Mouse (Mus musculus): ENCODE measurements around the gene Pgap1. TPM values are rescaled to one million over a fixed set of nuclear protein-coding genes. Genes with fewer than 3 reads are reported as not detected.

Pgap1 gene
- 1 to 10 TPM; 5.9 to 6.0 TPM for total RNA-seq (2021)
- long read RNA-seq, experiment 1, result 0 reads
- long read RNA-seq, experiment 2, result 0 reads

DNA sequence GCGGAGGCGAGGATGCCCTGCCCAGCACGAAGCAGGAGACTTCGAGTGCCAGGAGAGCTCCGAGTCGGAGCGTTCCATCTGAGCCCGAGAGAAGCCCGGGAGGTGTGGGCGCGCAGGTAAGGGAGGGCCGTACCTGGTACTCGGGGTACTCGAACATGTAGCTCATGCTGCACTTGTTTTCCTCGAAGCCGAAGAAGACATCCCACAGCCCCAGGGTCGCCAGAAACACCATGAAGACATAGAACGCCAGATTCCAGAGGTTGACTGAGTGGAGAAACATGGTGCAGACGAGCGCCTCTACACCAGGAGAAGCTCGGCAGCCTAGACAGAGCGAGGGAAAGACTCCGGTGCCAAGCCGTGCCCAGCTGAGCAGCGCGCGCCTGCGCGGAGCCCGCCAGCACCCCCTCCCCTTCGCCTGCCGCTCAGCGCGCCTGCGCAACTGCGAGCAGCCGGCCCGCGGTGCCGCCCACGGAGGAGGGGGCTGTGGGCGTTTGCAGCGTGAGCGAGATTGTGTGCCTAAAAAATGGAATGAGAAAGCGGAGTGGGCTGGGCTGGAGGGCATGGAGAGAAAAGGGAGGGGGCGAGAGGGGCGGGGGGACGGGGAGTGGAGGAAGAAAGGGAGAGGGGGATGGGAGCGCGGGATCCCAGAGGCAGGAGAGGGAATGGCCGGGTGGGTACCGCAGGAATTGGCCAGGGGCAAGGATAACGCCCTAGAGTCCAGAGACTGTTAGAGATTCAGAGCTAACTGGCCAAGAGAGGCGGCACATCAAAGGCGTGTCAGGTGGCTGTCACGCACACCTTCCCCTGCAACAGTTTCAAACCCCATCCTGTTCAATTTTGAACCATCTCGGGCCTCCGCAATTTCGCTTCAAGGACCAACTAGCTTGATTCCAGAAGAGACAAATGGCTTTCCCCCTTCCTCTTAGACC is at the start of gene Pgap1:
Gene Pgap1, minus strand, starts transcription at position 384 of the 929 bp plus-strand sequence.
- intact Hi-C loops (cut with DNase I), result no loop called here
- peak; percentile 90 to 91 for DNase-seq

DNA sequence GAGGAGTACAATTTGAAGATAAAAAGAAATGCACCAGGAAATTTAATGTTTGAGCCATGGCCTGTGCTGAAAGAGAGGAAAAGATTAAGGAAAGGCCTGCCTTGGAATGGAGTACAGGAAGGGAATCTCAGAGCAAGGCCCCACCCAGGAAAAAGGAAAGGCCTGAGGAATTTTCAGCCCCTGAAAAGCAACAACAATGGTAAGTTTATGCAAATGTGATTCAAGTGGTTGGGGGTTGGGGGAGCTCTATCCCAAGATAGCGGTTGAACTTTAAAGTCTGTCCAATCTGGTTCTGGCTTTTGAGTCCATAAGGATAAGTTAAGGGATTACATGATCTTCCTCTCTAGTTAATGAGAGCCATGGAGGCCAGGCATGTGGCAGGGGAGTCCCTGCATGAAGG is 49.5 kb upstream of the Pgap1 start:
- DNase-seq, result no peak
- intact Hi-C loops (cut with DNase I), result no loop called here

DNA sequence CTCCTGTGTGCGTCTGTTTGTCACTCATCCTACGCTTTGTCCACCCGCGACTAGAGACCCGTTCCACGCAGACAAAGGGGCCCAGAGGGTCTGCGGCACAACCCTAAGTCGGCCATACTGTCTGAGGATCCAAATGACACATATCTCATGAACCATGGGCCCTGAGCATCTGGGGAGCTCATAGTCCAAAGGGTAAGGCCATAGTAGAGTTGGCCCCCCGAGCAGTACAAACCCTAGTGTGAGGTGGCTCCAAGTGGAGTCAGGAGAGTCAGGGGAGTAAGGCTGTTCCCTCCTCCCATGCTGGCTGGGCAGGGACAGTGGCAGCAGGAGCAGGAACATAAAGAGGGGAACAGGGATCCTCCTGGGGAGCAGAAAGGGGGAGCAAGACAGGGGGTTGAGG is 44.2 kb upstream of the Pgap1 start:
- intact Hi-C loops (cut with DNase I), result no loop called here
- no peak for DNase-seq

DNA sequence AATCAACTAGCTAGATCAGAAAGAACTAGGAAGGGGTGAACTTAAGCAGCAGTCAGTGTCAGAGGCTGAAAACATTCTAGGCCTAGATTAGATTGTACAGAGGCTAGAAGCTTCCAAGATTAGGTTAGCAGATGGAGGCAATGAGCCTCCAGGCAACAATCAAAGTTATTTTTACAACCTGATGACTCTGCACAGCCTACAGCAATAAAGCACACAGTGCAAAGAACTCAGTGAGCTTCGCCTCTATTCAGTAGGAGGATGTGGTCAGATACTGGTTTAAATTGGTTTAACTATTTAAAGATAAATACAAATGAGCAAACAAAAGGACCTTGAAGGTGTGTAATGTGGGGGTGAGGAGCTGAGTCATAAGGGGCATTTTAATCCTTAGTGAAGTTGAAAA is 42.8 kb upstream of the Pgap1 start:
- no peak for DNase-seq
- intact Hi-C loops (cut with DNase I), result no loop called here

DNA sequence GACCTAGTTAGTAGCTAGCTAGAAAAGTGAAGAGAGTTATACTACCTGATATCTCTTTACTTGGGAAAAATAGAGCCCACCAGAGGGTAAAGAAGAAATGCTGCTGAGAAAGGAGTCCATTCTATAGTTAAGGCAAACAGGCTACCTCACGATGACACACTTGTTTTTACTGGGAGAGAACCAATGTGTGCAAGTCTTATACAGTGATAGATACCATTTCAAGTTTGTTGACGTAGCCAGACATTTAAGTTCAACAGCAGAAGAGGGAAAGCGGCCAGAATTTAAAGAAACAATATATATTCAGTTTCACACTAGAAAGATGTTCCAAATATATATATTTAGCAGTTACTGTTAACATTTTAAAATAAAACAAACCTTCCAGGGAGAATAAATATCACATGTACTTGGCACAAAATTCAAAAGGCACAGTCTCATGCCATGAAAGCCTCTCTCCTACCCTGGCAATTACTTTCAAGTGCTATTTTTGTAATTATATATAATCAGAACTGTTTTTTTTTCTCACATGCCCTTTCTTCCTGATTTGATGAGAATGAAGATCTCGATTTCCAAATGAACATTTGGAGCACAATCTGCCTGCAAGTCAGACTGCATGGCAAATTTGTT is 40.2 kb upstream of the Pgap1 start:
- intact Hi-C loops (cut with DNase I), result no loop called here
- no peak for DNase-seq

DNA sequence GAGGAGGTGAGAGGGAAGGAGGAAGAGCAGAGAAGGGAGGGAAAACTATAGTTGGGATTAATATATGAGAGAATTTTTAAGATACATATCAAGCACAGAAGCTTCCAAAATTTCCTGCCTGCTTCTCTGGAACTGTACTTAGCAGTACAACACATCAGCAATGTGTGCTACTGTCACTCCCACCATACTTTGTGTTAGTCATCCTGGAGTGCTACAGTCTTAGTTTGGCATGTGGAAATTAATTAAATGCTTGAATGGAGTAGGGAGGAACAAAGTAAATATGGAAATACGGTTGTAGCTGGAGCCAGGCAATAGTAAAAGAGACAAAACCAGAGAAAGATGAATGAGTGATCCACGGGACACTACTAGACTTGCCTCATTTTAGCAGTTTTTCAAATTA is 38.7 kb upstream of the Pgap1 start:
- intact Hi-C loops (cut with DNase I), result no loop called here
- no peak for DNase-seq

DNA sequence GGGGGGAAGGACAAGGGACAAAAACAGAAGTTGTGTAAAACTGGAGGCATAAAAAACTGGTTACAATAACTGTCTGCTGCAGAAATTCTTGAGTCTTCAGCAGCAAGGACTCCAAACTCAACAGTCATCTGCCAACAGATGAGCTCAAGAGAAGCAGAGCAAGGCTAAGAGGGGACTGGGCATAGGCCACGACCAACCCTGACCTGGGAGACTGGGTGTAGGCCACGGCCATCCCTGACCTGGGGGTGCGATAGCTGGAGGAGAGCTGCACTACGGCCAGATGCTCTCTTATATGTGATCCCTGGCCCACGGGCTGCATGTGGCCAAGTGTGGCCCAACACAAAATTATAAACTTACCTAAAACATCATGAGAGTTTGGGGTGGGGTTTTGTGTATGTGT is 29.6 kb upstream of the Pgap1 start:
- no peak for DNase-seq
- intact Hi-C loops (cut with DNase I), result no loop called here

DNA sequence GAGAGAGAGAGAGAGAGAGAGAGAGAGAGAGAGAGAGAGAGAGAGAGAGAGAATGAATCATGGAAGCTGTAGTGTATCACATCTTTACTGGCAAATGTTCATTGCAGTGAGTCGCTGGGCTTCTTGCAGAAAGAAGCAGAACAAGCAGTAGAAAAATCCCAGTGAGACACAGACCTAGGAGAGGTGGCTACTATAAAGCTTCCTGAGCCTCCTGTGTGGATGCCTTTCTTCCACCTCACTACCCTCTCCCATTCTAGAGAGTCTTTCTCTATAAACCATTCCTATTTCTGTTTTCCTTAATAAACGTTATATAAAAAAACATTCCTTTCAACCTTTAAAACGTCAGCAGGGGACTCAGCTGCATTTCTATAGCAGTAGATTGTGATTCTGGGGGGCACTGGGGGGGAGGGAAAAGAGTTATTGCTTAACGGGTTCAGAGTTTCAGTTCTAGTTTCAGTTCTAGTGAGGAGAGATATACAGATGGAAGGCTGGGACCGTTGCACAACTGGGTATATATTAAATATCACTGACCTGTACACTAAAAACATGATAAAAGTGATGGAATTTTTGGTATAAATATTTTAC is 28.6 kb upstream of the Pgap1 start:
- intact Hi-C loops (cut with DNase I), result no loop called here
- no peak for DNase-seq

DNA sequence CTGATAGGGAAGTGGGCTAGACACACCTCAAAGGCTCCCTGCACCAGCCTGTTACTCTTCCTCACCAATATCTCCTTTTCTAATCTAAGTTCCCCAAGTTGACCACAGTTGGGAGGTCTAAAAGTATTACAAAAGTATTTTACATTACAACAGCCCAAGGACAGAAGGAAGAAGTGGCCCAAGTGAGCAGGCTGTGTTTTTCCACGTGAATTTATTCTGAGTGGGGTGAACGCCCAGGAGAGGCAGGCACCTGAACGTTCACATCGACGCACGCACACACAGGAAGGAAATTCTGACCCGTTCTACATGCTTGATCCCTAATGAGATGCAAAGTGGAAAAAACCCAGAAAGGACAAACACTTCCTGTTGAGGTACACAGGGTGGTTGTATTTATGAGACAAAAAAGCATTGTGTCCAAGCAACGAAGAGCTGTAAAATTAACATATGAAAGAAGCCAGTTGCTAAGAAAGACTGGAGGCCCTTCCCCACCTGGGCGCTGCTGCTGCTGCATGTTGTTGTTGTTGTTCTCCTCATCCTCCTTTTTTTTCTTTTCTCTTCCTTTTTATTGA is 27.9 kb upstream of the Pgap1 start:
- intact Hi-C loops (cut with DNase I), result no loop called here
- DNase-seq, result no peak

DNA sequence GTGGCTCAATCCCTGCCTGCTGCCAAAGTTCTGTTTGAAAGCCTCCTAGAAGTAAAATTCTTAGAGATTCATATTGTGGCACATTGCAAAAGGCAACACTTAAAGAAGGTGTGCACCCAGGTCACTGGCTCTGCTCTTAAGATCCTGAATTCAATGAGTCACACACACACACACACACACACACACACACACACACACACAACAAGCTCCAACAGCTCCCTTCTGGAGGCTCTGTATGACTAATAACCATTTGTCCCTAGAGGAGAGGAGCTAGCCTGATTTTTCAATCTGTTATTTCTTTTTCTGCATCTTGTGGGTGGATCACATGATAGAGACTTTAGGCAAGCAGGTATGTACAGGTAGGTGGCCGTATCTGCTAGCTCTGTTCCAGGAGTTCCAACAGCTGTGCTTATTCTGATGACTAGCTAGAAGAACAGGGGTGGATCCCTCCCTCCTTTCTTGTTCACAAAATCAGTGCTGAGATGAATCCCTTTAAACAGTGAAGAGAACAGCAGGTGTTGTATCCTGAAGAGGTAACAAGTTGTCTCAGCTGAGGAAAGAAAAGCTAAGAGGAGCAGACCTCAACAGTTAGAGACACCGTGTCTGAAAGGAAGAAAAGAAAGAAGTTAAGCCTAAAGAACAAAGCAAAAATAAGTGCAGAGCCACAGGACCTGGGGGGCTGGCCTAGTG is 27.2 kb upstream of the Pgap1 start:
- intact Hi-C loops (cut with DNase I), result no loop called here
- DNase-seq, result no peak

DNA sequence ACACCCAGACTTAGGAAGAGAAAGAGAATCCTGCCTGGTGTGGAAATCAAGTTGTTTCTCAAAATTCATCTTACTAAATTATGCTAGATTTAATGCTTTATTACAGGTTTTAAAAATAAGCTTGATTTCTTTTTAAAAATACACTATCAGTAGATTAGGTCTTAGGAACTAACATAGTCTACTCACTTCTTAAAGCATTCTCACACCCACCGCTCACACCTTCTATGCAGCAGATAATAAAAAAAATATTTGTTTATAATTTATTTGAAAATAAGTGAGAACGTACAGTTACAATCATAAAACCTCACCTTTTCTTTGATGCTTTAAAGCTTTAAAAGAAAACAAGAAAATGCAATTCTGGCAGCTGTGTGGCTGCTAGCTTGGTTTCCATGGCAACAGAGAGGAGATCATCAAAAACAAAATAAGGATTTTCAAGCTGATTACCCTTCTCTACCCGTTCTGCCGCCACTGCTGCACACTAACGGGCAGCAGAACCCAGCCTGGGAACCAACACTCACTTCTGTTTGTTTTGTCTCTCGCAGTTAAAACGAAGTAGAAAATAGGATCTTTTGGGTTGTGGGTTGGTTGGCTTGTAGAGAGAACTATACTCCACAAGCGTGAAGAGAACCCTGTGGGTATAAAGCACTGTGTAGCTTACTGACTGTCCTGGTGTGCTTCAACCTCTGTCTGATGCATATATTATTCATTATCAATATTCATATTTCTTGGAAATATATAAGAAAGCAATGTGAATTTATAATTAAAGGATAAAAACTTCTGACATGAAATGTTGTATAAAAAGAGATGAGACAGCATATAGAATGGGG is 21.1 kb upstream of the Pgap1 start:
- DNase-seq, result no peak
- intact Hi-C loops (cut with DNase I), result no loop called here

DNA sequence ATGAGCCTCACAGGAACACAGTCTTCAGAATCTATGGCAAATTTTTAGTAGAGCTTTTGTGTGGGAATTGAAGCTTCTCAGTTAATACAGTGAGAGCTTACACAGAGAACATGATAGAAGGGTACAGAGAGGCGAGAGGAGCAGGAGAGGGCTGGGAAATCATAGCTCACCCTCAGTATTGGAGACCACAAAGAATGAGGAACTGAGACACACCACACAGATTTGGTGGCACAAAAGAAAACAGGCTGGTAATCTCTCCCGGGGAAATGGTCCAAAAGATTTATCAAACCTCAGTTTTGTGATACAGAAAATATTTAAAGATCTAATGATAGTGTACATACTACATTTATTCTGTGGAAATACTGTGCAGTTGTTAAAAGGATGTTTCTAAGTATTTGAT is 11.6 kb upstream of the Pgap1 start:
- DNase-seq, result no peak
- intact Hi-C loops (cut with DNase I), result no loop called here

DNA sequence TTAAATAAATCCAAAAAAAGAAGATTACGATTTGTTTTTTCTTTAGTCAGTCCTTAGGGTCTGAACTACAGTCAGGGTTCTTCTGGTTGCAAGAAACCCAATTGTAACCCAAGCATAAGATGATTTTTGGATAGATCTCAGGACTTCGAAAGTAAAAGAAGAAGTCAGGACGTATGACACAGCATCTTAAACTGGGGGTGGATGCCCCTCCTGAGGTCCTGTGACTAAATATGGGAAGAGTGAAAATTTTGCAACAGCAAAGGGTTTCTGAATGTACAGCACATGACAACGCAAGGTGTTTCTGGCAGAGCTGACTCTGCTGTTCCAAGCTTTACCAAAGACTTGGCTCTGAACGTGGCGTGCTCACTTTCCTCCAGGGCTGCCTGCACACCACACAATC is 6.4 kb upstream of the Pgap1 start:
- no peak for DNase-seq
- intact Hi-C loops (cut with DNase I), result no loop called here

DNA sequence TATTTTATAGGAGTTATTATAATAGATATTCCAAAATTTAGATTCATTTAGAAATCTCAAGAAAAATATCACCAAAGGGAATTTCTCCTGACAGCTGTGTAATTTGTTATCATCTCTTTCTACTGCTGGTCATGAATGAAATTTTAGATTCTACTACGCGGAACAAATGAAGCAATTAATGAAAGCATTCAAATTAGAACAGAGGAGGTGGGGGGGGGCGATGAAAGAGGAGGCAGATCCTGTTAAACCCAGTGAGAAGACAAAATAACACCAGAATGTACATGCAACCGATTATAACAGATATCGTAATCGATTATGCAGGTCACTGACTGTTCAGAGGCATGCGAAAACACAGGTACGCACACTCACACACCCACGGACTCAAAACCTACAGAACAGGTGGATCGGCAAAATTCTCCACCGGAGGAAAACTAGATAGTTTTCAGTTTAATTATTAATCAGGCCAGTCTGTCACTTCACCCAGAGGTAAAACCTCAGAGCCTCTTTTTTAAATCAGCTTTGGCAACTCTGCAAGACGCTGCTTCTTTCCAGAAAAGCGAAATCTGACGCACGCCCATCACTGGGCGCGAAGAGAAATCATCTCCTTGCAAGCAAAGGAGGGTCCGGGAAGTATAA is 780 bp downstream of the Pgap1 start:
- DNase-seq, result no peak
- intact Hi-C loops (cut with DNase I), result no loop called here

DNA sequence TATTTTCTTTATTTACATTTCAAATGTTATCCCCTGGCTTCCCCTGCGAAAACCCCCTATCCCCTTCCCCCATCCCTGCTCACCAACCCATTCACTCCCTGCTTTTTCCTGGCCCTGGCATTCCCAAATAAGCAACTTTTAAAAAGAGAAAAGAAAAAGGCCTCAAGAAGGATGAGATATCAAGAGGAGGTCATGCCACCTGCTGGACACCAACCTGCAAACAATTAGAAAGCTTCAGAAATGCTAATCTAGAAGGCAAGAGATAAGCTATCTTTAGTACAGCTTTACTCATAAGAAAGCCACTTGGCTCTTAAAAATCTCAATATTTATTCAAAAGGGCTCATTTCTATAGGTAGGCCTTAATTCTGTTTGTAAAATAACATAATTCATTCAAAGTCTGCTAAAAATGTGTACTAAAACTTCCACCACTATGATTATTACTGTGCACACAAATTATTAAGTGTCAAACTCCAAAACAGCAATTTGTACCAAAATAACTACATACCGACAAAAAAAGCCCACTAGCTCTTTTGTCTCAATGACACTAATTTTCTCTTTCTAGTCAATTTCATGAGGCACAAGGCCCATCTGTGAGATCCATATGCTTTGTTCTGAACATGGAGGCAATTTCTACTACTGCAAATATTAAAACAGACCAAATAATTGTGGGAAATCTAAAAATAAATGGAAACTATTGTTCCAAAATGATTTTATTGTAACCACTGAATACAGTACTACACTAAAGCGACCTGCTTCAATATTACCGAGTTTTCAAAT is 1.9 kb downstream of the Pgap1 start:
- intact Hi-C loops (cut with DNase I), result no loop called here
- no peak for DNase-seq

DNA sequence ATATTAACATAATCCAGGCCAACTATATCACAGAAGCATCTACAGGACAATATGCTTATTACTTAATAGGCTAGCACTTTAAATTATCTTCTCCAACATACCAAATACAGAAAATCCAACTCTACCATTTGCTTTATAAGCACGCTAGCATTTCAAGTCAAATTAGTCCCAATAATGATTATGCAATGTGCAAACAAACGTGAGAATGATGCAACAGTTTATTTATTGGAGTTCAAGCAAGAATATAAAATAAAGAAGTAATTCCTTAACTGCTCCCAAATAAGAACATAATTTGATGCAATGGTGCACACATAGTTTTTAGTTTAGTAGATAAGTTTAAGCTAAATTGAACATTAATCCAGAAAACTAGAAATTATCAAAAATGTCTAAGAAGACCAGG is 4.9 kb downstream of the Pgap1 start:
- intact Hi-C loops (cut with DNase I), result no loop called here
- no peak for DNase-seq

DNA sequence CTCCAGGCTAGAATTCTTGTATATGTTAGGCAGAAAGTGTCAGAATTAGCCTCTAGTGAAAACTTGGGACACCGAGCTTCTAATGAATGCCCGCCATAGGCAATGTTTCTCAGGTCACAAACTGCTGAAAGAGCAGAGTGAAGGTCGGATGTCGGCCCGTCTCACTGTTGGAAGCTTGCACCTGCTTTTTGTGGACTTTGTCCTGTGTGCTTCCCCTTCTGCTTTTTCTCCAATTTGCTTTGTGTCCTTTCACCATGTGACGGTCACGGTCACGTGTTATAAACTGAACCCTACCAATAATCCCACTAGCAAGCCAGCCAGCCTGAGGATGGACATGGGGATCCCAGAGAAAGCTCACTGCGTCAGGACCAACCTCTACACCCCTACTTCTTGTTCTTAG is 12.3 kb downstream of the Pgap1 start:
- intact Hi-C loops (cut with DNase I), result no loop called here
- DNase-seq, result no peak

DNA sequence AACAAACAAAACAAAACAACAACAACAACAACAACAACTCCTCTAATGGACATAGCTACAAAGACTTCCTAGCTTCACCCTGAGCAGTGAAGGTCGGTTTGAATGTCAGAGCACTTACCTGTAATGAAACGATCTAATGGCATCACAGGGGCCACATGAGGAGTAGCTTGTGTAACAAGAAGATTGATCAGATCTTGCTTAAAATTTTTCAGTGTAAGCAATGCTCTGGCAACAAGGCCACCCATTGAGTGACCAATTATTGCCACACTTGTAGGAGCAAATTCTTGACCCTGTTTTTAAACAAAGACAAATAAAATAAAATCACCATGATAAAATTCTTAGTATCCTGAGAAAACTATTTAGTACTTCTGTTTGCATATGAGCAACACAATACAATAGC is 14.6 kb downstream of the Pgap1 start:
- no peak for DNase-seq
- intact Hi-C loops (cut with DNase I), result no loop called here

DNA sequence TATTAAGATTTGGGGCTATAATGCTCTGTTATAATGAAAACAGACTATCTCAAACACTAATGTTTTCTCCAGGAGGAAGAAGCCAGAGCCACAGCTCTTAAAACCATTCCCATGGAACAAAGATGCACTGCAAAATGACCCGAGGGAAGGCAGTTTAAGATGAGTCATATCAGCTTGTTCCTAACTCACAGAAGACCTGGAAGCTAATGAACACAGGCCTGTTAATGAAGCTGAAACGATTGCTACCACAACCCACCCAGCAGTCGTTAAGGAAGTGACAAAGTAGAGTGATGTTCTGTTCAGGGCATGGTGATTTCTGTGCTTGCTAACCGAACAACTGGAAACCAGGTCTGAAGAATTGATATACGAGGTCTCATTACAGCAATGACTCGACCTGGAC is 26.3 kb downstream of the Pgap1 start:
- DNase-seq, result no peak
- intact Hi-C loops (cut with DNase I), result no loop called here
